In the genomic region with DNA sequence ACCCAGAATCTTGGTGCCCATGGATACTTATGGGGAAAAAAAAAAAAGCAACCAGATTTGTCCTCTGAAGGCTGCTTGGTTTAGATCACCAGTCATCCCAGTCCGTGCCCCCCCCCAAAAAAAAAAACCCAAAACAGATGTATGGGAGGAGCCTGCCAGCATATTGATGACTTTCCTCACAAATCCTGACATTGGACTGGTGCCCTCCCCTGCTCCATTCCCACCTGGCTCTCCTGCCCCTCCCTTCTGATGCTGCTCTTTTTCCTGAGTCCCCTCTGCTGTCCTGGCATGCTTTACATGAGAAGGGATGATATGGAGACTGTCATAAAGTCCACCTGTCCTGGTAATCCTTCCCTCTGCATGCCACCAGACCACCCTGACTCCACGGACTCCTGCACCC, we compare ENCODE assay signal across 20 mouse cellular contexts.
DNase-seq lines count a peak whose midpoint lies in the region; ATAC-seq and TF ChIP-seq lines count a peak whose summit lies in the region.
"Had no signal": no experiment of that assay in that cellular context is flagged by ENCODE, and none has a peak within 500 bp of the region (broad histone marks: within the 10 kb centered on the region; RNA-seq: fewer than 3 reads in every experiment).

No protein-coding gene starts in this region.

- H3K4me2 ChIP-seq in hindbrain, embryonic 12.5 days (replicated peaks): no peak overlapping the region
- no peak overlapping the region for H3K4me2 ChIP-seq in hindbrain, embryonic 11.5 days (replicated peaks; ENCODE audit: low read depth, low read length)
- H3K4me2 ChIP-seq in neural tube, embryonic 13.5 days: no peak overlapping the region
- no peak overlapping the region for H3K4me2 ChIP-seq in neural tube, embryonic 15.5 days
- H3K4me2 ChIP-seq in hindbrain, postnatal 0 days (ENCODE audit: low read depth, low read length): no peak overlapping the region
- H3K4me2 ChIP-seq: embryonic facial prominence, embryonic 12.5 days; forebrain, embryonic 12.5 days; heart, embryonic 15.5 days had no signal

- no peaks in the 10 kb centered on the region for H3K36me3 ChIP-seq in hindbrain, embryonic 12.5 days
- no peaks in the 10 kb centered on the region for H3K36me3 ChIP-seq in hindbrain, embryonic 11.5 days (ENCODE audit: control insufficient read depth, insufficient read depth, low read length)
- no peaks in the 10 kb centered on the region for H3K36me3 ChIP-seq in neural tube, embryonic 13.5 days
- H3K36me3 ChIP-seq in neural tube, embryonic 15.5 days: no peaks in the 10 kb centered on the region
- H3K36me3 ChIP-seq in hindbrain, postnatal 0 days (ENCODE audit: insufficient read depth, low read length): no peaks in the 10 kb centered on the region
- H3K36me3 ChIP-seq: embryonic facial prominence, embryonic 12.5 days; forebrain, embryonic 12.5 days; heart, embryonic 10.5 days; heart, embryonic 15.5 days had no signal

- 0 out of 2 replicates have a peak overlapping the region, but pooled peaks have one; percentile 44 for H3K27ac ChIP-seq in hindbrain, embryonic 12.5 days
- H3K27ac ChIP-seq in hindbrain, embryonic 11.5 days (ENCODE audit: low read depth, low read length): no peak overlapping the region
- H3K27ac ChIP-seq in neural tube, embryonic 13.5 days (replicated peaks): peak overlapping the region; percentile 49; the same call in 1 of the 2 replicates
- no peak overlapping the region; the same call in 1 of the 2 replicates for H3K27ac ChIP-seq in neural tube, embryonic 15.5 days (replicated peaks)
- no peak overlapping the region for H3K27ac ChIP-seq in hindbrain, postnatal 0 days
- H3K27ac ChIP-seq: embryonic facial prominence, embryonic 12.5 days; forebrain, embryonic 12.5 days; heart, embryonic 10.5 days; heart, embryonic 15.5 days had no signal

- no peak for TF ChIP-seq CTCF in hindbrain, postnatal 0 days (IDR thresholded peaks at IDR 0.05; ENCODE audit: low read depth)

- H3K9me3 ChIP-seq in hindbrain, embryonic 12.5 days (replicated peaks): no peaks in the 10 kb centered on the region
- no peaks in the 10 kb centered on the region for H3K9me3 ChIP-seq in hindbrain, embryonic 11.5 days (ENCODE audit: control insufficient read depth, low read length)
- H3K9me3 ChIP-seq in neural tube, embryonic 13.5 days: no peaks in the 10 kb centered on the region
- H3K9me3 ChIP-seq in neural tube, embryonic 15.5 days (replicated peaks): no peaks in the 10 kb centered on the region
- H3K9me3 ChIP-seq in hindbrain, postnatal 0 days (ENCODE audit: low read length): no peaks in the 10 kb centered on the region
- H3K9me3 ChIP-seq: embryonic facial prominence, embryonic 12.5 days; forebrain, embryonic 12.5 days; heart, embryonic 10.5 days; heart, embryonic 15.5 days had no signal

- H3K9ac ChIP-seq in hindbrain, embryonic 12.5 days: no peak overlapping the region
- H3K9ac ChIP-seq in hindbrain, embryonic 11.5 days (ENCODE audit: low read depth, low read length): no peak overlapping the region
- peak overlapping the region; percentile 34; the same call in 1 of the 2 replicates for H3K9ac ChIP-seq in neural tube, embryonic 13.5 days
- no peak overlapping the region for H3K9ac ChIP-seq in neural tube, embryonic 15.5 days (replicated peaks)
- H3K9ac ChIP-seq in hindbrain, postnatal 0 days (replicated peaks; ENCODE audit: low read length): no peak overlapping the region
- H3K9ac ChIP-seq: embryonic facial prominence, embryonic 12.5 days; forebrain, embryonic 12.5 days; heart, embryonic 15.5 days had no signal

- no peaks in the 10 kb centered on the region for H3K27me3 ChIP-seq in hindbrain, embryonic 12.5 days
- H3K27me3 ChIP-seq in hindbrain, embryonic 11.5 days (ENCODE audit: control insufficient read depth, insufficient read depth, low read length): no peaks in the 10 kb centered on the region
- H3K27me3 ChIP-seq in neural tube, embryonic 13.5 days: no peaks in the 10 kb centered on the region
- H3K27me3 ChIP-seq in neural tube, embryonic 15.5 days (replicated peaks): no peaks in the 10 kb centered on the region
- no peaks in the 10 kb centered on the region for H3K27me3 ChIP-seq in hindbrain, postnatal 0 days (ENCODE audit: insufficient read depth, low read length)
- H3K27me3 ChIP-seq: embryonic facial prominence, embryonic 12.5 days; heart, embryonic 15.5 days had no signal

- WGBS in hindbrain, embryonic 12.5 days: 76% methylated on average over 2 of the region's 2 CpGs
- WGBS in hindbrain, embryonic 11.5 days: 76% methylated on average over 2 of the region's 2 CpGs
- 46% methylated on average over 2 of the region's 2 CpGs for WGBS in neural tube, embryonic 13.5 days
- 50% methylated on average over 2 of the region's 2 CpGs for WGBS in neural tube, embryonic 15.5 days
- 40% methylated on average over 2 of the region's 2 CpGs for WGBS in hindbrain, postnatal 0 days

- no peak overlapping the region for H3K4me3 ChIP-seq in hindbrain, embryonic 12.5 days
- H3K4me3 ChIP-seq in hindbrain, embryonic 11.5 days (ENCODE audit: low read depth, low read length): no peak overlapping the region
- no peak overlapping the region for H3K4me3 ChIP-seq in neural tube, embryonic 13.5 days
- H3K4me3 ChIP-seq in neural tube, embryonic 15.5 days (replicated peaks): no peak overlapping the region
- no peak overlapping the region for H3K4me3 ChIP-seq in hindbrain, postnatal 0 days (ENCODE audit: low read length)
- H3K4me3 ChIP-seq: embryonic facial prominence, embryonic 12.5 days; forebrain, embryonic 12.5 days; heart, embryonic 10.5 days; heart, embryonic 15.5 days had no signal

- no peak for ATAC-seq in hindbrain, embryonic 12.5 days (ENCODE audit: low FRiP score)
- no peak for ATAC-seq in hindbrain, embryonic 11.5 days (ENCODE audit: low FRiP score)
- no peak for ATAC-seq in neural tube, embryonic 13.5 days (ENCODE audit: low read depth)
- ATAC-seq in neural tube, embryonic 15.5 days (ENCODE audit: low FRiP score): no peak
- 0 out of 2 replicates have a peak, but pooled peaks have one; percentile 18 for ATAC-seq in hindbrain, postnatal 0 days
- ATAC-seq: inflammation-experienced regulatory T-cells, adult 6 months; intestine, postnatal 0 days had no signal

- peaks cover 72% of the 10 kb centered on the region for H3K4me1 ChIP-seq in hindbrain, embryonic 12.5 days
- H3K4me1 ChIP-seq in hindbrain, embryonic 11.5 days (replicated peaks; ENCODE audit: control insufficient read depth, insufficient read depth, low read length): peaks cover 3% of the 10 kb centered on the region; the same call in 1 of the 2 replicates
- H3K4me1 ChIP-seq in neural tube, embryonic 13.5 days (replicated peaks): peaks cover 78% of the 10 kb centered on the region
- H3K4me1 ChIP-seq in neural tube, embryonic 15.5 days: peaks cover 64% of the 10 kb centered on the region
- peaks cover 15% of the 10 kb centered on the region for H3K4me1 ChIP-seq in hindbrain, postnatal 0 days (ENCODE audit: insufficient read depth, low read length)
- H3K4me1 ChIP-seq: embryonic facial prominence, embryonic 12.5 days; heart, embryonic 15.5 days had no signal

- DNase-seq in cerebellum, postnatal 14 days: peak; percentile 65 to 76
- no peak for DNase-seq in cerebellum, postnatal 25 days
- DNase-seq in hindbrain, embryonic 11.5 days (ENCODE audit: low spot score): no peak
- DNase-seq in hindbrain, postnatal 0 days (ENCODE audit: low spot score): no peak
- no peak for DNase-seq in thymus, postnatal 14 days
- DNase-seq: adrenal gland, postnatal 10 days; cerebellum, adult 18-20 months; cerebellum, adult 9-11 months; gastrocnemius, postnatal 10 days; heart, adult 18-20 months; heart, postnatal 14 days had no signal

Comparison
In these comparisons a context has a peak if more than half of its experiments do, and no peak if none do; other contexts are left out.
1. DNase-seq: peak in cerebellum, postnatal 14 days (2 of 2); none in cerebellum, postnatal 25 days (0 of 2), hindbrain, embryonic 11.5 days (single experiment), hindbrain, postnatal 0 days (single experiment) and thymus, postnatal 14 days (single experiment).
2. H3K27ac ChIP-seq: peak in hindbrain, embryonic 12.5 days (single experiment) and neural tube, embryonic 13.5 days (single experiment); none in hindbrain, embryonic 11.5 days (single experiment), neural tube, embryonic 15.5 days (single experiment) and hindbrain, postnatal 0 days (single experiment).